Comparison of ENCODE assay signal across 13 mouse cellular contexts in the genomic region with DNA sequence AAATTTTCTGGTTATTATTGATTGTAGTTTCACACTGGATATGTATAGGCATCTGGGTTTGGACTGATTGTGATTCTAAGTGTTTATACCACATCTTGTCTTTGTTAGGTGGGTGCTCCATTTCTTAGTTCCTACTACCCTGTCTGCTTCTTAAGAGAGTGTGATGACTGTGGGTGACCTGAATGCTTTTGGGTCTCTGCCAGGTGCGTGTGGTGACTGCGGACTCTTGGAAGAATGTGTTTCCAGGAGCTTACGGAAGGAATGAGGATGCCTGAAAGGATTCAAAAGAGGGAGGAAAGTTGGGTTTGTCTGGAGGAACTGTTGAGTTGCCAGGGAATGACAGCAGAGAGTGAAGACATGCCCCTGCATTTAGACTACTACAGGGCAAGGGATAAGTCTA.
"Had no signal": no experiment of that assay in that cellular context is flagged by ENCODE, and none has a peak within 500 bp of the region (broad histone marks: within the 10 kb centered on the region; RNA-seq: fewer than 3 reads in every experiment).

No protein-coding gene starts in this region.

- ATAC-seq: liver, postnatal 0 days; midbrain, embryonic 13.5 days had no signal

- H3K27ac ChIP-seq: kidney, embryonic 15.5 days; limb, embryonic 12.5 days; liver, embryonic 13.5 days; lung, embryonic 15.5 days; midbrain, embryonic 13.5 days; neural tube, embryonic 15.5 days; stomach, embryonic 15.5 days had no signal

- H3K27me3 ChIP-seq: kidney, embryonic 15.5 days; limb, embryonic 12.5 days; liver, embryonic 13.5 days; lung, embryonic 15.5 days; midbrain, embryonic 13.5 days; neural tube, embryonic 15.5 days; stomach, embryonic 15.5 days had no signal

- H3K36me3 ChIP-seq: kidney, embryonic 15.5 days; limb, embryonic 12.5 days; liver, embryonic 13.5 days; lung, embryonic 15.5 days; midbrain, embryonic 13.5 days; neural tube, embryonic 15.5 days; stomach, embryonic 15.5 days had no signal

- H3K4me3 ChIP-seq: kidney, embryonic 15.5 days; limb, embryonic 12.5 days; liver, embryonic 13.5 days; lung, embryonic 15.5 days; midbrain, embryonic 13.5 days; neural tube, embryonic 15.5 days; stomach, embryonic 15.5 days had no signal

- H3K4me2 ChIP-seq: kidney, embryonic 15.5 days; limb, embryonic 12.5 days; liver, embryonic 13.5 days; lung, embryonic 15.5 days; midbrain, embryonic 13.5 days; neural tube, embryonic 15.5 days; stomach, embryonic 15.5 days had no signal

- DNase-seq: kidney, adult 2 months; kidney, postnatal 25 days; liver; liver, embryonic 13.5 days; liver, postnatal 0 days; thymus, adult 2 months; thymus, postnatal 25 days had no signal

- H3K9ac ChIP-seq: kidney, embryonic 15.5 days; limb, embryonic 12.5 days; liver, embryonic 13.5 days; liver, postnatal 0 days; lung, embryonic 15.5 days; midbrain, embryonic 13.5 days; neural tube, embryonic 15.5 days; stomach, embryonic 15.5 days had no signal

- H3K9me3 ChIP-seq: kidney, embryonic 15.5 days; limb, embryonic 12.5 days; liver, embryonic 13.5 days; lung, embryonic 15.5 days; midbrain, embryonic 13.5 days; neural tube, embryonic 15.5 days; stomach, embryonic 15.5 days had no signal

- H3K4me1 ChIP-seq: kidney, embryonic 15.5 days; limb, embryonic 12.5 days; liver, embryonic 13.5 days; midbrain, embryonic 13.5 days; neural tube, embryonic 15.5 days; stomach, embryonic 15.5 days had no signal
